Mouse (Mus musculus) spleen, postnatal 36 days (tissue): Measurements from ENCODE around the gene Gna11.

Experiments used
- DNase-seq, 2 experiments: peaks; one replicate each; pipeline ENCODE4 v3.0.0; 2022; ENCODE audit warnings: low spot score in 2 of 2, mixed read lengths in 1 of 2

Gna11 gene

DNA sequence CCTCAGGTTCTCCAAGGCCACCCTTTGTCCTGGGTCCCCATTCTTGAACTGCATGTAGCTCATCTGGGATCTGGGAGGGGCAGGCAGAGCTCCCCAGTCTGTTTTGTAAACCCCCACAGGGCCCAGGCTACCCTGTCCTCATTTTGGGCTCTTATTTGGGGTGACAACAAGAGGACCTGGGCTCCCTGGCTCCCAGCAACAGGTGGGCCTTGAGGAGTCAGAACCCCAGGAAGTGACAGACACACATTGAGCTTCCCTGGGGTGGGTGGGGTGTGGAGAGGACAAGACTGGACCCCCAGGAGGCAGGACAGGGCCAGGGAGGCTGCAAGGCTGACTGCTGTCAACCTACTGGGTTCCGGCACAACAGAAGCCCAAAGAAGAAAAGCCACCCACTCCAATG lies 1.4 kb downstream of the Gna11 start:
- no peak for DNase-seq

DNA sequence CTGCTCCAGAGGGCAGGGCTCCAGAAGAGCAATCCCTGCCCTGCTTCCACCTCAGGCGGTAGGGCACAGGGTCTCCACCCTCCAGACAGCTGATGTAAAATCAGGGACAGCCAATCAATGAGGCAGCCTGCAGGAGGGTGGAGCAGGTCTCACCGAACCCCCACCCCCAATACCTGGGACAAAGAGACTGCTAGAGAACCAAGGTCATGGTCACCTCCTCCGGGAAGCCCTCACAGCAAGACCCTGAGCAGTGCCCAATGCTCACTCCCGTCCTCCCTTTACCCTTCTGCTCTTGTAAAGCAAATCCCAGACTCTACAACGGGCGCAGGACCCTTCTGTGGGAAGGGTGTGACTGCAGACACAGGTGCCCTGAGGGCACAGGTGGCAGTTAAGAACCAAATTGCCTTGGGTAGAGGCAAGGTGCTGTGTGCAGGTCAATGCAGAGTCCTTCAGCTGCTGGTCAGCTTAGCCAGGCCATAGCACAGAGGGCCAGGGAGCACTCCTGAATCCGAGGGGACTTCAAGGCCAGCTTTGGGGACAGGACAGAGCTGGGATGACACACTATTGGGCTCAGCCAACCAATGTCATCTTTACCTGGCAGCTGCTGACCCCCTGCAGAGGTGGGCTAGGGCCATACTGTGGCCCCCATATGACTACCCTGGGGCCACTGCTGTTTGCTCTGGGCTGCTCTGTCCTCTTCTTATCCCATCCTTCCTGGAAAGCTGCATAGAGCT lies 2.1 kb downstream of the Gna11 start:
- DNase-seq: no peak

DNA sequence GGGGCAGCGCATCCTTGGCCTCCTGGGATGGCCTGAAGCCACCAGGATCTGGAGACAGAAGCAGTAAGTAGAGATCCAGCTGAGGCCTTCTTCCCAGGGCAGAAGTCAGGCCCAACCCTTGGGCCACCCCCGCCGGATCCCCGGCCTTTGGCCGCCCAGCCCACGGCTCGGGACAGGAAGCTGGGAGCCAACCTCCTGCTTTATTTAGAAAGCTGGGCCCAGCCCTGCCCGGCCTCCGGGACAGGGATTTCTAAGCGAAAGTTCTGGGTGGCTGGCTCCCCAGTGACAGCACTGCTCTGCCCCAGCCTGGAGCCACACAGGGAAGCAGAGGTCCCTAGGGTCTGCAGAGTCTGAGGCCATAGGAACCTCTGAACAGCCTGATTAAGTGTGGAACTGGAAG lies 3.2 kb downstream of the Gna11 start:
- no peak for DNase-seq

DNA sequence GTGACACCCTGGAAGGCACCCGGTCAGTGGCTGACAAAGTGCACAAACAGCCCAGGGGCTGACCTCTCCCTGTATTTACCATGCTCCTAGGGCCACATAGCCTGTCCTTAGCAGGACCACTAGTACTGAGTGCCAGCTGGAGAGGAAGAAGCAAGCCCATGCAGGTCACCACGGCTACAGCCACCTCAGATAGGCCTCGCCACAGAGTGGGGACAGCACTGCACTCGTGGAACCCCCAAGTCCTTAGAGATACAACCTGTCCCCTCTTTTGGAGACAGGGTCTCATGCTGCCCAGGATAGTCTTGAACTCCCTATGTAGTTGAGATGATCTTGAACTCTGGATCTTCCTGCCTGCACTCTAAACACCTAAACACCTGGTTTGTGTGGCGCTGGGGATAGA lies 3.6 kb downstream of the Gna11 start:
- no peak for DNase-seq

DNA sequence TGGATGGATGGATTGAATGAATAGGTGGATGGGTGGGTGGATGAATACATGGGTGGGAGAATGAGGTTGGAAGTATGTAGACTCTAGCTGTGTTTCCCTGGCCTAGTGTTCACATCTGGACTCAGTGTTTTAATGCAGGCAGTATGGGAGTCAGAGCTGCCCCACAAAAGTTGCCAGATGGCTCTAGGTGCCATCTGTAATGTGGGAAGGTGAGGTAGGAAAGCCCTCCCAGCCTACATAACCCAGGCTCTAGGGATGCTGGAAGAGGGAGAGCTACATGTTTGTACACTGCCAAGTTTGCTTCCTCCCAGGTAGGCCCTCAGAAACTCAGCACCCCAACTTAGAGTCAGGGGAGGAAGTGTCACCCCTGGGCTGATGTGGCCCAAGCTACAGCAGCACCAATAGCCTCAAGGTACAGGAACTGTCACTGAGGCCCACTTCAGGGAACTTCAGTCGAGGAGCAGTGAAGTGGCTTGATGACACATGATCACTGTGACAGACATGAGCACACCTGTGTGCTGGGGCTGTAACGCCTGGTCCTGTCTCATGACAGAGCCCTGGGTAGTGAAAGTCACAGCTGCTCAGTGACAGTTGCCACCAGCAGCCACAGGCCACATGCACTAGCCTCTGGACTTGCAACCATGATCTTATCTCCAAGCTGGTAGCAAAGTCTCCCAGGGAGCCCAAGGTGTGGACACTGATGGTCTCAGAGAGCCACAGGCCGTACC lies 6.5 kb downstream of the Gna11 start:
- peak in 1 of 2 experiments; percentile 39 for DNase-seq

- DNase-seq: no peak
Observed at GRCm38 (mm10) chr10:81537429-81537828, 7.6 kb downstream of the Gna11 start.

GRCm38 (mm10) chr10:81536734-81537133 lies 8.3 kb downstream of the Gna11 start:
- no peak for DNase-seq

DNA sequence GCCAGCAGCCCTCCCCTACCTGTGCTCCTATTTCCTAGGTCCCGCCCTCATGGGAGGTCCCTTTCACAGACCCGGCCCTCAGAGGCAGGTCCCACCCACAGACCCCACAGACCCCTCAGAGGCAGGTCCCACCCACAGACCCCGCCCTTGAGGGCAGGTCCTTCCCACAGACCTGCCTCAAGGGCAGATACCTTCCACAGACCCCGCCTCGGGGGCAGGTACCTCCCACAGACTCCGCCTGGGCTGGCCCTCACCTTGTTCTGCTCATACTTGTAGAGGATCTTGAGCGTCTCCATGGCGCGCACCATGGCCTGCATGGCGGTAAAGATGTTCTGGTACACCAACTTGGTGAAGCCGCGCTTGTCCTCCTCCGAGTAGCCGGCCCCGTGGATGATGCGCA lies 10.2 kb downstream of the Gna11 start:
- DNase-seq: no peak

DNA sequence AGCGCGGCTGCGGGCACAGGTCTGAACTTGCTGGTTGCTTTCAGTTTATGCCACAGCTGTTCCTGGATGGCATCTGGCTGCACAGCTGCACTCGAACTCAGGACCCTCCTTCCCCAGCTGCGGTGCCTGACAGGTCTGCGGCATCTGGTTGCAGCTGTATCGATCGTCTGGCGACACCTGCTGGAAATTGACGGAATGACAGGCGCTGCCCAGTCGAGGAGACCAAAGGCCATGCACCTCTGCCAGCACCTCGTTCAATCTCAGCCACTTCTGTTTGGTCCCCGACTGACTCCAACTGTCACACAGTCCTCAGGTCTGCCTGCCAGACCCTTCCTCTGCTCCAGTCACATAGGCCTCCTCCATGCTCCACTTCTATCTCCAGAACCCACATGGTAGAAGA lies 18.2 kb downstream of the Gna11 start:
- DNase-seq: peak; percentile 79 to 83

DNA sequence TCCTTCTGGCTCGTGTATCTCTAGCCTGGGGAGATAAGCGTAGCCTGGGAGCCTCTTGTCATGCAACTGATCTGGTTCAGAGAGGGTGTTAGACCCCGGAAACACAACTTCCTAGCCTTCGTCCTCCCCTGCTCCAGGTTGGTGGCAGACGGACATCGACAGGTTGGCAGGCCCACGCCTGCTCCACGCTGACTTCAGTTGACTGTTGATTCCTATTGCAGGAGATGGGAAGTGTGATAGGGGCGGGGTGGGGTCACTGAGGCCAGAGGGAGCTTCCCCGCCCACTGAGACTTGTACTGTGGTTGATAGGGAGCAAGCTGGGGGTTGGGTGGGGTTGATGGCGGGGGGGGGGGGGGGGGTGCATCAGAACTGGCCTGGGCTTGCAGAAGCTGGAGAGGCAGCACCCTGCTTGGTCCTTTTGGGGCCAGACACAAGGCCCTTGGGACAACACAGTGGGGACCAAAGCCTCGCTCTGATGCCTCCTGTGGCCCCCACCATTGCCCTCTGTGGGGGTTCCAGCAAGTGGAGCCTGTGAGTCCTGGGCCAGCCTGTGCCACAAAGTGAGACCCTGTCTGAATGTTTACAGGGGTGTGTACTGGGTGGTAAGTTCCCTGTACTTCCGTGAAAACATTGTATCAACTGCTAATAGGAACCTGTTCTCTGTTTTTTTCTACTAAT lies 19.8 kb downstream of the Gna11 start:
- DNase-seq: no peak

- DNase-seq: peak; percentile 63
Observed at GRCm38 (mm10) chr10:81524051-81524605, 20.9 kb downstream of the Gna11 start, which contains the start of gene Gna15. TSS of gene Gna15 (minus strand) at chr10:81524225.

DNA sequence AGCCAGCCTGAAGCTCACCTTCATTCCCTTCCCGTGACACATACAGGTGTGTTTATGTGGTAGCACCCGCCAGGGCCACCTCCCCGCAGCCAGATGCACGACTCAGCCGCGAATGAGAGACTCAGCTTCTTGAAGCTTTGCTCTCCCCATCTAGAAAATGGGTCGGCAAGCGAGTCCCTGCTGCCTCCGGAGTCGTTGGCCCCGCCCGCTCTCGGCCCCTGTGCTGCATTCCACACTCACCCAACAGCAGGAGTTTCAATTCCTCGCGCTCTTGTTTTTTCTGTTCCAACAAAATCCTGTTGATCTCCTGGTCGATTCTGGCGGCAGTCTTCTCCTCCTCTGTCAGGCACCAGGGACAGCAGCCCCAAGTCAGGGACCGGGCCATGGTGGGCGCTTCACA lies 21.4 kb downstream of the Gna11 start:
- no peak for DNase-seq

DNA sequence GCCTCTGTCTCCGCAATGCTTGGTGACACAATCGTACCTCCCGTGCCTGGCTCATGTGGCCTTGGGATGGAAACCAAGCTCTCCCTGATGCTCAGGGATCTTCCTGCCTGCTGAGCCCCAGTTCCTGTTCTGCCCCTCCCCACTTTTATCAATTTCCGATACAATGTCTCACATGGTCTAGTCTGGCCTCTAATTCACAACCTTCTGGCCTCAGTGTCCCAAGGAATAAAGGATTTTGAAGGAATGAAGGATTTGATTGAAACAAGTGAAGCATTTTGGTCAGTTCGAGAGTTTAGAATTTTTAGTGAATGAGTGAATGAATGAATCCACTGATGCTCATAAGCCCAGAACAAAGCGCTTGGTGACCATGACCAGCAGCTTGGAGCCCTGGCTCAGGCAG lies 21.8 kb downstream of the Gna11 start:
- DNase-seq: no peak

DNA sequence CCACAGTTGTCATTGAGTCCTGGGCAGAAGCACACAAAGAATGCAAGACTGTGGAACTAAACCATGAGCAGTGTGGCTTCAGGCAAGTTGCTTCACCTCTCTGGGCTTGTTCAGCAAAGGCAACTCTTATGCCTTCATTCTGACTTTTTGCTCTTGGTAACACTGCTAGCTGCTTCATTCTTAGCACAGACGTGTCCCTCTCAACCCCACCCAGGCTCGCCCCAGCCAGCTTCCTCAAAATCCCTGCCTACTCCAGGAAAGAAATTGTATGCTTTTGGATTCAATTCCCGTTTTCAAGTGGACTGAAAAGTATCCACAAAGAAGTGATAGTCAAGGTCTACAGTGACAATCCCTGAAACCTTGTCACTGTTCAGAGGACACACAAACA lies 25.0 kb downstream of the Gna11 start:
- DNase-seq: no peak

DNA sequence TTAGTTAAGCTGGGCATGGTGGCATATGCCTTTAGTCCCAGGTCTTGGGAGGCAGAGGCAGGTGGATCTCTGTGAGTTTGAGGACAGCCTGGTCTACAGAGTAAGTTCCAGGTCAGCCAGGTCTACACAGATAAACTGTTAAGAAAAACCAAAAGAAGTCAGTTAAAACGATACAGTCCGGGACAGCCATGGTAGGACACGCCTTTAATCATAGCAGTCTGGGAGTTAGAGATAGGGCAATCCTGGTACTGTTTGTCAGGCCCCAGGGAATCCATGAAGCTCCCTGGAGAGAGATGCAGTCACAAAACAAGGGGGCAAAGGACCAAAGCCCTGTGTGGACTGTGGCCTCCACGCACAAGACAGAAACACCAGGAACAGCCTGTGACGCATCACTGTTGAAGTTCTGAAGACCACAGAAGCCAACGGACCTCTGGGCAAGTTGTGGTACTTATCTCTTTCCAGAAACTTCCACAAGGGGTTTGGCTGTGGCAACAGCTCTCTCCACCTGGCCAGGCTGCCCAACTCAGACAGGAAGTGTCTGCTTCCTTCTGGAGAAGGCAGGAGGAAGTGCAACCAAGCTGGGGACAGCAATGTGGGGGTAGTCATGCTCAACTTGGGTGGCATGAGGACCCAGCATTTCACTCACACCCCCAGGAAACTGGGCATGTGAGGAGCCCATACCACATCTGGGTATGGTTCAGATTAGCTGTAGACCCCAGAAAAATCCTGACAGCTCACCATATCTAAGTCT lies 25.6 kb downstream of the Gna11 start:
- peak; percentile 64 to 69 for DNase-seq

DNA sequence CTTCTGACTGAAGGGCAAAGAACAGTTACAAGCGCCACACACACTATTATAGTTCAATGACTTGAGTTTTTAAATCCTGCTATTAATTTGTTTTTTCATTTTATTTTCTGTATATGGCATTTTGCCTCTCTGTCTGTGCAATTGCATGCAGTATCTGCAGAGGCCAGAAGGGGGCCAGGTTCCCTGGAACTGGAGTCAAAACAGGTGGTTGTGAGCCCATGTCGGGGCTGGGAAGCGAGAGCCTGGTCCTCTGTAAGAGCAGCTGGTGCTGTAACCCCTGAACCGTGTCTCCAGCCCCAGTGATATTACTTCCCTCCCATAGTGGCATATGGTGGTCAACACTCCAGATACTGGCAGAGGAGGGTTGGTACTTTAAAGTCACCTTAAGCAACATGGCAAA lies 26.4 kb downstream of the Gna11 start:
- peak; percentile 76 to 84 for DNase-seq

DNA sequence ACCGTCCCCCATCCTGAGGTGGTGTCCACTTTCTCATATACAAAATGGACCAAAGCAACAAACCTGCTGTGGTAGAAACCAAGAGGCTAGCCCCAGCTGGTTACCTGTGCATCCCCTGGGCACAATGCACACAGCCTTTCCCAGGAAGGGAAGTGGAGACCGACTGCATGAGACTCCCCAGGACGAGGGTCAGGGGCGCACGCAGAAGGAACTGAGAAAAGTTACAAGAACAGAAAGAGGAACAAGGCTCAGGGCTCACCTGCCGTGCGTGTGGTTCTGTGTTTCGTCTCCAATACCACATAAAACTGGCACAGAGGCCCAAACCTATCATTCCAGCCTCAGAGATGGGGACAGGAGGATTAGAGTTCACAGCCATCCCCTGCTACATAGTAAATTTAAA lies 27.8 kb downstream of the Gna11 start:
- DNase-seq: peak; percentile 81 to 82

DNA sequence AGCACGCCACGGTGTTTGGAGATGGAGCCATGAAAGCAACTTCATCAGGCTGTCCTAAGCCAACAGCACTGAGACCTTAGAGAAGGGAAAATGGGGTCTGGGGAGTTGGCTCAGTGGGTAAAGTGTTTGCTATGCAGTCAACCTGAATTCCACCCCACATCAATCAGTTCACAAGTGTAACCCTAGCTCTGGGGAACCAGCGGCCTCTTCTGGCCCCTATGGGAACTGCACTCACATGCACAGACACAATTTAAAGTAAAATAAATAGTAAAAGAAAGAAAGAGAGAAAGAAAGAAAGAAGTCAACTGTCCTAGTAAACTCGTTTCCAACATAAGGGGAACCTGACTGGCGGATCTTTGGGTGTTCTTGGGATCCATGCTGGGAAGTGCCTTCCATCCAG lies 31.2 kb downstream of the Gna11 start:
- DNase-seq: no peak

DNA sequence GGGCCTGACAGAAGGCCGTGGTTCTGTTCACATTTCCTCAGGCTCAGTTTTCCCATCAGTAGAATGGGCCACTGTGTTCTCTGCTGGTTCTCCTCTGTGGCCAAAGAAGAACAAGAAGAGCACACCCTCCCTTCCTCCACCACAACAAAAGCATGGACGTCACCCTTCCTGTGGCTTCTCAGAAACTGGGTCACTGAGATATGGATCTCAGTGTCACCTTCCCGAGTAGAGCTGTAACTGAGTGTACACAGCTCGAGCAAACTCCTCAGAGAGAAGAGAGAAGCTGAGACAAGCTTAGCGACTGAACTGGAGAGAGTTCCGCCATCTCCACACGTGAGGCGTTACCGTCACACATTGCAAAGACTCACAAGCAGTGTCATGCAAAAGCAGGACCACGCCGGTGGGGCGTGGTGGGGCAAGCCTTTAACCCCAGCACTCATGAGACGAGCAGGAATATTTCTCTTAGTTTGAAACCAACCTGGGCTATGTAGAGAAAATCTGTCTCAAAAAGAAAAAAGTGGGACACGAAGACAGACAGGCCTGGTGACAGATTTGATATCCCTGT lies 34.7 kb downstream of the Gna11 start:
- DNase-seq: no peak

DNA sequence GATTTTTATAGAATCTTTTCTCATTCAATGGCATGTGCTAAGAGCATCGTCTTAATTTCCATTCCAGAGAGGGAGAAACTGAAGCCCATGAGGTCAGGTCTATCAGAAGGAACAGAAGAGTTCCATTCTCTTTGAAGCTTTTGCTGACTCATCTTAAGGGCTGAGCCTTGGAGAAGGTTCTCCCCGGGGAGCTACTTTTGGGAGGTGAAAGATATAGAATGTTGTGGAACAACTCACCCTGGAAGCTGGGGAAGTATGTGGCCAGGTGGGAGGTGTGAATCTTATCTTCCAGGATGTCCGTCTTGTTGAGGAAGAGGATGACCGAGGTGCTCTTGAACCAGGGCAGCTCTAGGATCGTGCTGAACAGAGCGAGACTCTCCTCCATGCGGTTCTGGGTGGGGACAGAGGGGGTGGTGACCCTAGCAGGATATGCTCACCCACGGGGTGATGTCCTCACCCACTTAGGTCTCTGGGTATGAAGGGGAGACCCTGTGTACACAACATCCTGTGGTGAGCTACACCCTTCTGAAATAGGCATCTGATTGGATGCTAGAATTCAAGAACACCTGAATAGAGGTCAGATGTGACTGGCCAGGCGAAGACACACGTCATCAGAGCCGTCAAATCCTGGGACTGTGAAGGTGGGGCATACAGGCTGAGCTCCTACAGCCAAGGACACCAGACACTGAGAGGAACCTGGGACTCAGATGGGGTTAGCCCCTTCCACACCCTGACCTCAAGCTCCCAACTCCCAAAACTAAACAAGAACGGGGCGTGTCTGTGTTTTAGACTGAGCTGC lies 37.1 kb downstream of the Gna11 start:
- DNase-seq: peak in 1 of 2 experiments; percentile 36

GRCm38 (mm10) chr10:81507095-81507494 lies 37.9 kb downstream of the Gna11 start:
- no peak for DNase-seq
